Mouse (Mus musculus): Measurements from ENCODE around the gene Hist1h3e.

Gene Hist1h3e

GRCm38 (mm10) chr13:23521703-23522102 is 40.5 kb downstream of the Hist1h3e start:
- DNase-seq (ENCODE audit: extremely low spot score, low spot score), result peak; percentile 72

GRCm38 (mm10) chr13:23519416-23519815 is 42.8 kb downstream of the Hist1h3e start:
- peak; percentile 75 for DNase-seq (ENCODE audit: extremely low spot score, low spot score)

- DNase-seq (ENCODE audit: extremely low spot score, low spot score), result peak; percentile 77
Observed at GRCm38 (mm10) chr13:23518885-23519284, 43.3 kb downstream of the Hist1h3e start.

GRCm38 (mm10) chr13:23518295-23518603 is 43.9 kb downstream of the Hist1h3e start:
- no peak for DNase-seq (ENCODE audit: extremely low spot score, low spot score)

- DNase-seq (ENCODE audit: extremely low spot score, low spot score), result peak; percentile 86
Observed at GRCm38 (mm10) chr13:23517603-23518294, 44.4 kb downstream of the Hist1h3e start.

- peak; percentile 69 for DNase-seq (ENCODE audit: extremely low spot score, low spot score)
Observed at GRCm38 (mm10) chr13:23516822-23517602, 45.2 kb downstream of the Hist1h3e start.

GRCm38 (mm10) chr13:23515826-23516620 is 46.1 kb downstream of the Hist1h3e start:
- peak; percentile 35 for DNase-seq (ENCODE audit: extremely low spot score, low spot score)

GRCm38 (mm10) chr13:23515281-23515680 is 46.9 kb downstream of the Hist1h3e start:
- no peak for DNase-seq (ENCODE audit: extremely low spot score, low spot score)

- DNase-seq (ENCODE audit: extremely low spot score, low spot score), result no peak
Observed at GRCm38 (mm10) chr13:23513517-23513916, 48.7 kb downstream of the Hist1h3e start.
